Mouse (Mus musculus) gastrocnemius, adult 18-20 months (tissue): ENCODE measurements around the gene Dnajc28. TPM values are rescaled to one million over a fixed set of nuclear protein-coding genes. Genes with fewer than 3 reads are reported as not detected.
"Not testable (repeated sequence)": the region's sequence is repeated elsewhere in the genome, so short reads cannot be mapped to it uniquely, and the experiment has no call there.

Source experiments
- DNase-seq: peaks from one replicate; pipeline ENCODE4 v3.0.0; 2021; ENCODE audit warnings: low spot score
- long read RNA-seq, 2 experiments: library from polyadenylated mRNA; stranded (forward); transcript quantifications; one replicate each; pipeline ENCODE4 v2.0.0; 2021
- total RNA-seq, 2 experiments: library from RNA; stranded (reverse); gene quantifications; 2 replicates each; pipeline ENCODE4 v1.2.3; 2021

Dnajc28 gene
- total RNA-seq = 10 to 100 TPM; 19.8 to 20.5 TPM
- long read RNA-seq, experiment 1, transcript Dnajc28-201 (2 exons, 3,368 nt) = major isoform, 18 of 29 reads
- long read RNA-seq, experiment 1, partial matches to known transcripts = 0 of 29 reads
- long read RNA-seq, experiment 1, other reads (novel, unspliced or antisense) = 10 of 29 reads
- long read RNA-seq, experiment 2, transcript Dnajc28-201 (2 exons, 3,368 nt) = major isoform, 16 of 22 reads
- long read RNA-seq, experiment 2, partial matches to known transcripts = 0 of 22 reads
- long read RNA-seq, experiment 2, other reads (novel, unspliced or antisense) = 6 of 22 reads

- DNase-seq = peak; percentile 82
These were observed at the start of gene Dnajc28 for GRCm38 (mm10) chr16:91618511-91619501. Gene Dnajc28 (minus strand): TSS chr16:91619026.

- no peak for DNase-seq
These were observed 45.0 kb upstream of the Dnajc28 start for GRCm38 (mm10) chr16:91663795-91664194.

GRCm38 (mm10) chr16:91662336-91662735 is 43.5 kb upstream of the Dnajc28 start:
- no peak for DNase-seq

- DNase-seq = no peak
These were observed 42.6 kb upstream of the Dnajc28 start for GRCm38 (mm10) chr16:91661397-91661796.

- DNase-seq = no peak
These were observed 41.0 kb upstream of the Dnajc28 start for GRCm38 (mm10) chr16:91659798-91660197.

- no peak for DNase-seq
These were observed 39.6 kb upstream of the Dnajc28 start for GRCm38 (mm10) chr16:91658471-91658870.

- no peak for DNase-seq
These were observed 38.5 kb upstream of the Dnajc28 start for GRCm38 (mm10) chr16:91657285-91657684.

- DNase-seq = no peak
These were observed 36.5 kb upstream of the Dnajc28 start for GRCm38 (mm10) chr16:91655285-91655684.

- no peak for DNase-seq
These were observed 33.4 kb upstream of the Dnajc28 start for GRCm38 (mm10) chr16:91652191-91652590.

- no peak for DNase-seq
These were observed 31.0 kb upstream of the Dnajc28 start for GRCm38 (mm10) chr16:91649781-91650180.

- DNase-seq = no peak
These were observed 30.4 kb upstream of the Dnajc28 start for GRCm38 (mm10) chr16:91649246-91649645.

GRCm38 (mm10) chr16:91648220-91648550 is 29.4 kb upstream of the Dnajc28 start:
- peak; percentile 76 for DNase-seq

- peak; percentile 96 for DNase-seq
These were observed 28.8 kb upstream of the Dnajc28 start, which contains the start of gene Son for GRCm38 (mm10) chr16:91647461-91648219. Gene Son (plus strand): TSS chr16:91647506.

- DNase-seq = peak; percentile 95
These were observed 28.0 kb upstream of the Dnajc28 start, which contains the start of gene Gart for GRCm38 (mm10) chr16:91646681-91647419. Gene Gart (minus strand): TSS chr16:91646952.

- DNase-seq = no peak
These were observed 27.3 kb upstream of the Dnajc28 start for GRCm38 (mm10) chr16:91645995-91646602.

GRCm38 (mm10) chr16:91645420-91645819 is 26.6 kb upstream of the Dnajc28 start:
- DNase-seq = not testable (repeated sequence)

GRCm38 (mm10) chr16:91644901-91645300 is 26.1 kb upstream of the Dnajc28 start:
- no peak for DNase-seq

- no peak for DNase-seq
These were observed 21.3 kb upstream of the Dnajc28 start for GRCm38 (mm10) chr16:91640171-91640570.

GRCm38 (mm10) chr16:91639636-91640035 is 20.8 kb upstream of the Dnajc28 start:
- DNase-seq = no peak

GRCm38 (mm10) chr16:91639161-91639560 is 20.3 kb upstream of the Dnajc28 start:
- no peak for DNase-seq
